Mouse (Mus musculus): ENCODE data around the gene Rtn3. TPM values are rescaled to one million over a fixed set of nuclear protein-coding genes. Genes with fewer than 3 reads are reported as not detected.
"Not testable (repeated sequence)": the region's sequence is repeated elsewhere in the genome, so short reads cannot be mapped to it uniquely, and the experiment has no call there.

Gene Rtn3
- 10 to 100 TPM; 37.1 to 40.6 TPM for total RNA-seq (2021)
- long read RNA-seq, experiment 1, transcript Rtn3-203 (7 exons, 2,762 nt) = major isoform, 23 of 30 reads
- long read RNA-seq, experiment 1, partial matches to known transcripts = 1 of 30 reads
- long read RNA-seq, experiment 1, other reads (novel, unspliced or antisense) = 4 of 30 reads
- long read RNA-seq, experiment 2, full-length matches to known transcripts = 33 of 37 reads
- long read RNA-seq, experiment 2, partial matches to known transcripts = 1 of 37 reads
- long read RNA-seq, experiment 2, other reads (novel, unspliced or antisense) = 3 of 37 reads

DNA sequence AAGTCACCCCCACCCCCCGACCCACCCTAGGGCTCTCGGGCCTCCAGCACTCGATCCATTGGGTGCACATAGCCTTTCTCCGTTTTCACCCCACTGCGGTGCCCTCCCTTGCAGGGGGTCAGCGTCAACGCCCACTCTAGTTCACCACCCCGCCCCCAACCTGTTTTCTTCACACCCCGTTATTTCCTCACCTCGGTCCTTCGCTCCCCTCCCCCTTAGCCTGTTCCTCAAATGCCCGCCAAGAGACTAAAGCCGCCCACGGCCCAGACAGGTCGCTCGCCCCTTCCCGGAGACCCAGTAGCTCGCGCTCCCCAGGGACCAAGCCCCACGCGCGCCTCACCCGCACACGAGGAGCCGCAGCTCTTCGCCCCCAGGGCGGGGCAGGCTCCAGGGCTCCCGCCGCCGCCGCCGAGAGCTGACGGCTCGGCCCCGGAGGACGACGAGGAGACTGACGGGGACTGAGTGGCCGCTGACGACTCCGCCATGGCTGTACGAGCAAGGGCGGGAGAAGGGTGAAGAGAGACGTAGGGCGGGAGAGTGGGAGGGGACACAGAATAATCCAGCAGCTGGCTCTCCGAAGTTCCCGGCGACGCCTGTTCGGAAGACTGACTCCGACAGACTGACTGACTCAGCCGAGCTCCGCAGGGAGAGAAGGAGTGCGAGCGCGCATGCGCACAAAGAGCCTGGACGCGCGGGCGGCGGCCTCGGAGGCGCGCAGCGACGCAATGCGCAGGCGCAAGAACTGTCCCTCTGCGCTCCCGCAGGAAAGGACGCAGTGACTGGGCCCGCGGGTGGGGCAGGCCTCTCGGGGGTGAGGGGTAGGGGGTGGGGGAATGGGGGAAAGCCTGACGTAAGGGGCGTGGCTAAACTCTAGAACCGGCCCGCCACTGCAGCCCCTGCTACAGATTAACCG is at the start of gene Rtn3:
Gene Rtn3 (minus strand): TSS at position 683 of the 913 bp plus-strand sequence.
- intact Hi-C loops (cut with DNase I; ENCODE audit: low total_unique reads) = no loop called here
- DNase-seq = peak; percentile 99

DNA sequence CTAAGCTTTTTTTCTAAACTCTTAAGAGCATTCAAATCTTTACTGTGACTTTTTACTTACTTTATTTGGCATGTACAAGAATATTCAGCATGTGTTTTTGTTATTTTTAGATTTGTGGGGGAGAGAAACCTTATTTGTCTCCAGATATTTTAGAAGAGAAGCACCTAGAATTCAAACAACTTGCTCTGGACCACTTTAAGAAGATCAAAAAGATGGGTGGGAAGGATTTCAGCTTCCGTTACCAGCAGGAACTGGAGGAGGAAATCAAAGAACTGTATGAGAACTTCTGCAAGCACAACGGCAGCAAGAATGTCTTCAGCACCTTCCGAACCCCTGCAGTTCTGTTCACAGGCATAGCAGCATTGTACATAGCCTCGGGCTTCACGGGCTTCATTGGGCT is 48.8 kb upstream of the Rtn3 start:
- intact Hi-C loops (cut with DNase I; ENCODE audit: low total_unique reads) = loop anchor here (5.0 kb wide), 1 partner anchor 60 kb away; no protein-coding TSS in a partner anchor
- DNase-seq = no peak

DNA sequence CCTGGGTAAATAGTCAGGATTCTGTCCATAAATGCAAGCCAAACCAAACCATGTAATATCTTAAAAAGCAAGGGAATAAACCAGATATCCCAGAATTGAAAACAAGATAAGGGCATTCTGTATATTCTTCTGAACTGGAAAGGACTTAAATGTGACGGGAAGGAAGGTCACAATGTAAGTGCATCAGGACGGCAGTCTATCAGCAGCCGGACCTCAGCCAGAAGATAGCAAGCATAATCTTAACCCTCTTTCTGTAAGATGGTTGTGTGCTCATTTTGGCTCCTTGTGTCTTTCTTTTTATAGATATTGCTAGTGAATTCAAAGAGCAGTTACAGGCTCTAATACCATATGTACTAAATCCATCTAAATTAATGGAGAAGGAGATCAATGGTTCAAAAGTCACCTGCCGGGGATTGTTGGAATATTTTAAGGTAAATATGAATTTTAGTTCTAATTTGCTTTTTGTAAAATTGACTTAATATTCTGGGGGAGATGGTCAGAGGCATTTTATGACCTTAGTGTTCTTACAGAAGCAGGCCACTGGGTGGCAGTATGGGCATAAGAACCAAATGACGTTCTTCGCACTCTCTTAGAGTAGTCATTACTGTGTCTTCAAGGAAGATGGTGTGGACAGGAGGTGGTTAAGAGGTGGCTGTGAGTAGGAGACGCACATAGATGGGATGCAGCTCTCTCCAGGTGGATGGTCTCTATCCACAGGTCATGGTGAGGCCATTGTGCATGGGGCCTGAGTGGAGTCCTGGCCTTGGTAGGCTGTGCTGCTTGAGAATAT is 45.8 kb upstream of the Rtn3 start:
- intact Hi-C loops (cut with DNase I; ENCODE audit: low total_unique reads) = loop anchor here (5.0 kb wide), 1 partner anchor 88 kb away; no protein-coding TSS in a partner anchor
- peak; percentile 45 for DNase-seq

DNA sequence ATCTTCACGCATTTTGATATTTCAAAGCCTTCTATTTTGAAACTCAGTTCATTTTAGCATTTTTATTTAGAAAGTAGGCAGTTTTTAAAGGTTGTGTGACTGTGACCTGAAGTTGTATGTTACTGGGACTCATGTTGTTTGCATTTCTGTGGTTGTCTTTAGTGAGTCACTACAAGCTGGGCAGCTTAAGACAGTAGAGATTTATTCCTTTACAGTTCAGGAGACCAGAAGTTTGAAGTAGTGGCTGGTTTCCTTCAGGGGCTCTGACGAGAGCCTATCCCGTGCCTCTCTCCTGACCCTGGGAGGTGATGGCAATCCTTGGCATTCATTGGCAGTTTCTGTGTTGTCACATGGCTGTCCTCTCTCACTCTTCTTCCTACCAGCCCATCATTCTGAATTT is 41.8 kb upstream of the Rtn3 start:
- intact Hi-C loops (cut with DNase I; ENCODE audit: low total_unique reads) = loop anchor here (5.0 kb wide), 1 partner anchor 92 kb away; no protein-coding TSS in a partner anchor
- DNase-seq = no peak

DNA sequence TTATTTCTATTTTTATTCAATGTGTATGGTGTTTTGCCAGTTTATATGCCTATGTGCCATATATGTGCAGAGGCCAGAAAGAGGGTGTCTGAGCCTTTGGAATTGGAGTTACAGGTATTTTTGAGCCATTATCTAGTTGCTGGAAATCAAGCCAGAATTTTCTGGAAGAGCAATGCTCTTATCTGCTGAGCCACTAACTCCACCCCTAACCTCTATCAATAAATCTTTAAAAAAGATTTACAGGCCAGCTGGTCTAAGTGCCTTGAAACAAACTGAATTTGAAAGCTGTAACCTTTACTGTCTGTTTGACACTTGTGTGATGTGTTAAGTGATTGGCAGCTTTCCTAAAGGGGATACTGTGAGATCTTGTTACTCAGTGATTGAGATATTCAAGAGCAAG is 40.7 kb upstream of the Rtn3 start:
- no peak for DNase-seq
- intact Hi-C loops (cut with DNase I; ENCODE audit: low total_unique reads) = no loop called here

DNA sequence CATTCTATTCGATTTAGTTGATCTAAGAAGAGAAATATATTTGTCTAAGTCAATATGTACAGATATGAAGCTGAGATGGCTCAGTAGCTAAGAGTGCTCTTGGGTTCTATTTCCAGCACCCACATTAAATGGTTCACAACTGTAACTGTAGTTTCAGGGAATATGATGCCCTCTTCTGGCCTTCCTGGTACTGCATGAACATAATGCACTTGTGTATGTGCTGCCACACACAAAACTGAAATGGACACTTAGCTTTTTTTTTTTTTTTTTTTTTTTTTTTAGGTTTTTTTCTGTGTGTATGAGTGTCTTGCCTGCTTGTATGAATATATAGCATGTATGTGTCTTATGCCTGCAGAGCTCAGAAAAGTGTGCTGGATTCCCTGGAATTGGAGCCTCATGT is 40.2 kb upstream of the Rtn3 start:
- no peak for DNase-seq

DNA sequence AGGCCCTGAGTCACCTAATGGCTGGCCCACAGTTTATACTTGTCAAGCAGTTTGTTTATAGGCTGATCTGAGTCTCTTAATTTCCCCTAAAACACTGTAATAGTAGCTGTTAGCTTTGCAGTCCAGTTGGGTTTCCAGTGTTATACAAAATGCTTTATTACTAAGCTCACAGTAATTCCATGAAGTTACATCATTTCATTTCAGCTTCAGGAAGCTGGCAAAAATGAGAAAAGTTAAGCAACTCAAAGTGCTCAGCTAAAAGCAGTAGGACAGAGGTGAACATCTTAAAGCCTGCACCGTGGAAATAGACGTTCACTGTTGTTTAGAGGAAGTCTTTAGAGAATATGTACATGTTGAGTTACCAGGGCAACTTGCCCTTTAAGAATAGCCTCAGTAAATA is 39.8 kb upstream of the Rtn3 start:
- intact Hi-C loops (cut with DNase I; ENCODE audit: low total_unique reads) = no loop called here
- DNase-seq = no peak

More for the DNA sequence above, 40.2 kb upstream of the Rtn3 start:
- intact Hi-C loops (cut with DNase I; ENCODE audit: low total_unique reads) = no loop called here

DNA sequence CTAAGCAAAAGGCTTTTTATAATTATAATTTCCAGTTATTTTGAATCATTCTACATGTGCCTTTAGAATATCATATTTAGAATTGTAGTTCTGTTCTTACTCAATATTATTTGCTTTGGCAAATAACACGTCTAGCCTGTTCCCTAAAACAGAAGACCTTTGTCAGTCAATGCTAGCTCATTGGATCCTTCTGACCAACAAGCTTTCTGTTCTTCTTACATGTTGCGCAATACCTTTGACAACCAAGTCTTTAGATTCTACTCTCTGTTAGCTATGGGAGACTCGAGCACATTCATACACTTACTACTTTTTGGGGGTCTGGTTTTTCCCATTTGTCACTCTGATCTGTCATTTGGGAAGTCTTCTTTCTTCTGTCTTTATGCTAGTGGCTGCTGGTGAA is 38.5 kb upstream of the Rtn3 start:
- intact Hi-C loops (cut with DNase I; ENCODE audit: low total_unique reads) = no loop called here
- DNase-seq = no peak

DNA sequence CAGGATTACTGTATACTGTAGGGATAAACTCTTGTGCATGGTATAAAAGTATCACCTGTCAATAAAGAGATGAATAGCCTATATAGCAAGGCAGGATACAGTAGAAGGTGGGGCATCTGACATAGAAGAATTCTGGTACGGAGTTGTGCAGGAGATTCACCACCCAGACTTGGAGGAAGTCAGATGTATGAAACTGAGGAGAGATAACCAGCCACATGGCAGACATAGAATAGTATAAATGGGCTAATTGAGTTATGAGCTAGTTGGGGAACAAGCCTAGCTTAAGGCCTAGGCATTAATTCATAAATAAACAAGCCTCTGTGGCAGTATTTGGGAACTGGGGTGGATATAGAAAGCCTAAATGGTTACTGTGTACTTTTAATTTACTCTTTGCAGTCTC is 33.4 kb upstream of the Rtn3 start:
- intact Hi-C loops (cut with DNase I; ENCODE audit: low total_unique reads) = no loop called here

DNA sequence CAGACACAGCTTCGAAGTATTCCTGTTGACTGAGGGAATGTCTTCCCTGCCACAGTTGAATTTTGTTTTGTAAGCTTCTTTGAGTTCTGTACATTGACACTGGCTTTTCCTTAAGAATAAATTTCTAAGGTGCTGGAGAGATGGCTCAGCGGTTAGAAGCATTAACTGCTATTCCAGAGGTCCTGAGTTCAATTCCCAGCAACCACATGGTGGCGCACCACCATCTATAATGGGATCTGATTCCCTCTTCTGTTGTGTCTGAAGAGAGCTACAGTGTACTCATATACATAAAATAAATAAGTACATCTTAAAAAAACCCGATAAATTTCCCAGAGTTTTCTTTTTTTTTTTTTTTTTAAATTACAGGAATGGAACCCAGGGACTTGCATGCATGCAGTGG is 24.9 kb upstream of the Rtn3 start:
- intact Hi-C loops (cut with DNase I; ENCODE audit: low total_unique reads) = no loop called here

More for the DNA sequence above, 33.4 kb upstream of the Rtn3 start:
- no peak for DNase-seq

DNA sequence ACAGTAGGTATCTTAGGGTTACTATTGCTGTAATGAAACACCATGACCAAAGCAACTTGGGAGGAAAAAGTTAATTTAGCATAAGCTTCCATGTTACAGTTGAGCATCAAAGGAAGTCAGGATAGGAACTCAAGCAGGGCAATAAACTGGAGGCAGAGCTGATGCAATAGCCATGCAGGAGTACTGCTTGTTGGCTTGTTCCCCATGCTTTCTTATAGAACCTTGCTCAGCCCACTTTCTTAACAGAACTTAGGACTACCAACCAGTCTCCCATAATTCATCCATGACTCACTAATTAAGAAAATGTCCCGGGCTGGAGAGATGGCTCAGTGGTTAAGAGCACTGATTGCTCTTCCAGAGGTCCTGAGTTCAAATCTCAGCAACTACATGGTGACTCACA is 23.2 kb upstream of the Rtn3 start:
- intact Hi-C loops (cut with DNase I; ENCODE audit: low total_unique reads) = no loop called here

More for the DNA sequence above, 24.9 kb upstream of the Rtn3 start:
- no peak for DNase-seq

DNA sequence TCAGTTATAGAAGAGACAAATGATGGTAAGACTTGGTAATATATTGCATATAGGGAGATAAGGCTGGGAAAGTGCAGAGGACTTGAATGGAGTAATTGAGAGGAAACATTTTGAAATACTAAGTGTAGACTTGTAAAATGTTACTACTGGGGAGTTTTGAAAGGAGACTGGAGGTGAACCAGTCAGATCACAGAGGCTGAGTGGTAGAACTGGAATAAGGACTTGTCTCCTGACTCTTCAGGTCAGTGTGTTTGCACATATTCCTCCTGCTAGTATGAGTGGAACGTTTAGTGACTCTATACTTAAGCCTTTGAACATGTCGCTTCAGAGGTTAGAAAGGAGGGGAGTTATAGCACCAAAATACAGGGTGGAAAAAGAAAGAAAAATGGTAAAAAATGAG is 19.4 kb upstream of the Rtn3 start:
- intact Hi-C loops (cut with DNase I; ENCODE audit: low total_unique reads) = no loop called here

More for the DNA sequence above, 23.2 kb upstream of the Rtn3 start:
- no peak for DNase-seq

DNA sequence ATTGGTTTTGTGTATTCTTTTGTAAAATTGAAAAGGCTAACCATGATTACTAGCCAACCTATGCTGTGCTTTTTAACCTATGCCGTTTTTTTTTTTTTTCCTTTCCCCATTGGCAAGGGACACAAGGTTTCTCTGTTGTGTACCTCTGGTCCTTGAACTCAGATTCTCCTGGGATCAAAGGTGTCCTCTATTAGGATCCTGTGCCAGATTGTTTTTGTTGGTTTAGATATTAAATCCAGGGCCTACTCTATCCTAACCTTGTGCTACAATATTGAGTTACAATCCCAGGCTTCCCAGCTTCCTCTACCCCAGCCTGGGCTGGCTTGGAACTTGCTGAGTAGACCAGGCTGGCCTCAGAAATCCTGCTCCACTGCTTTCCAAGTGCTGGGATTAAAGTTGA is 17.6 kb upstream of the Rtn3 start:
- no peak for DNase-seq
- intact Hi-C loops (cut with DNase I; ENCODE audit: low total_unique reads) = no loop called here

More for the DNA sequence above, 19.4 kb upstream of the Rtn3 start:
- no peak for DNase-seq

DNA sequence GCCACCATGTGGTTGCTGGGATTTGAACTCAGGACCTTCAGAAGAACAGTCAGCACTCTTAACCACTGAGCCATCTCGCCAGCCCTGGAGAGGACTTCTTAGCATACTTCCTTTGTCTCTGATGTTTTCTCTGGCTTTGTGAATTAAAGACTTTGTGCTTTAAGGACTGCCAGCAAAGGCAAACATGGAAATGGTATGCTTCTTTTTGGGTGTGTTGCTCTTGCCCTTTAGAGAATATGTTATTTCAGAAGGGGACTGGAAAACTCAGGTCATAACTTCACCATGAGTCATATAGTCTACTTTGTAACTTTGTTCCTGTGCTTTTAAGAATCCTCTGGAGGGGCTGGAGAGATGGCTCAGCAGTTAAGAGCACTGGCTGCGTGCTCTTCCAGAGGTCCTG is 15.7 kb upstream of the Rtn3 start:
- intact Hi-C loops (cut with DNase I; ENCODE audit: low total_unique reads) = no loop called here
- DNase-seq = no peak

DNA sequence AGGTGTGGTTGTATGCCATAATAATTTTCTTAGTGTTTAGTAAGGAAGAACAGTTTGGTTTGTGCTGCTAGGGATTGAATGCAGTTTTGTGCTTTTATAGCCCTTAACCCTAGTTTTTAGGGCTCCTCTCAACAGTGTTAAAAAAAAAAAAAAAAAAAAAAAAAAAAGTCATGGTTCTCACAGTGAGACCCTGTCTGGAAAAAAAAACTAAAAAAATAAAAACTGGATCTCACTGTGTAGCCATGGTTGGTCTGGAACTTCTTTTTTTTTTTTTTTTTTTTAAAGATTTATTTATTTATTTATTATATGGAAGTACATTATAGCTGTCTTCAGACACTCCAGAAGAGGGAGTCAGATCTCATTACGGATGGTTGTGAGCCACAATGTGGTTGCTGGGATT is 13.0 kb upstream of the Rtn3 start:
- intact Hi-C loops (cut with DNase I; ENCODE audit: low total_unique reads); DNase-seq: not testable (repeated sequence)

DNA sequence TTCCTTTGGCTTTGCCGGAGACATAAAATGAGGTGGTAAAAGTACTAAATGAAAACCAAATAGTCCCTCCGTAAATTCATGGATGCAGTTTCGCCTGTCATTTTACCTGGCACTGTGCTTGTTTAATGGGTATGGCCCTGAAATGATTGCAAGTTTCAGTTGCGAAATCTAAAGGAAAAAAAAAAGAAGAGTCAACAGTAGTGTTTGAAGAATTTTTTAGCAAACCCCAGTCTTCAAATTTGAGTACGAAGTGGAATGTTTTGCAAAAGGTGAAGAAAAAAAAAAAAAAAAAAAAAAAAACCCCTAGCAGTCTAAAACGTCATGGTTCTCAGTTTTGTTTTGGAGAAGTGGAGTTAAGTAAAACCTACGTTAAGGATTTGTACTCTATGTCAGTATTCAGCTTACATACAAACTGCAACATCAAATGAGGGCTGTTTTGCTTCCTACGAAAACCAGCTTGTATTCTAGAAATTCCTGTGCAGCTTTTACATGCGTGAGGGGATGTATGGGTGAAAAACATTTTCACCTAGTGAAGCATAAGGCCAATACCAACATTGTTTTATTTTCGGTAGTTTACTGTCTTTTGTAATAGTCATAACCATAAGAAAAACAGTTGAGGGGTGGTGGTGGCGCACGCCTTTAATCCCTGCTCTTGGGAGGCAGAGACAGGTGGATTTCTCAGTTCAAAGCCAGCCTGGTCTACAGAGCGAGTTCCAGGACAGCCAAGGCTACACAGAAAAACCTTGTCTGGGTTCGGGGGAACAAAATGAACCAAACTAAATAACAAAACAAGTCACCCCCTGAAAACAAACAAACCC is 12.3 kb upstream of the Rtn3 start:
- intact Hi-C loops (cut with DNase I; ENCODE audit: low total_unique reads) = no loop called here
- no peak for DNase-seq

DNA sequence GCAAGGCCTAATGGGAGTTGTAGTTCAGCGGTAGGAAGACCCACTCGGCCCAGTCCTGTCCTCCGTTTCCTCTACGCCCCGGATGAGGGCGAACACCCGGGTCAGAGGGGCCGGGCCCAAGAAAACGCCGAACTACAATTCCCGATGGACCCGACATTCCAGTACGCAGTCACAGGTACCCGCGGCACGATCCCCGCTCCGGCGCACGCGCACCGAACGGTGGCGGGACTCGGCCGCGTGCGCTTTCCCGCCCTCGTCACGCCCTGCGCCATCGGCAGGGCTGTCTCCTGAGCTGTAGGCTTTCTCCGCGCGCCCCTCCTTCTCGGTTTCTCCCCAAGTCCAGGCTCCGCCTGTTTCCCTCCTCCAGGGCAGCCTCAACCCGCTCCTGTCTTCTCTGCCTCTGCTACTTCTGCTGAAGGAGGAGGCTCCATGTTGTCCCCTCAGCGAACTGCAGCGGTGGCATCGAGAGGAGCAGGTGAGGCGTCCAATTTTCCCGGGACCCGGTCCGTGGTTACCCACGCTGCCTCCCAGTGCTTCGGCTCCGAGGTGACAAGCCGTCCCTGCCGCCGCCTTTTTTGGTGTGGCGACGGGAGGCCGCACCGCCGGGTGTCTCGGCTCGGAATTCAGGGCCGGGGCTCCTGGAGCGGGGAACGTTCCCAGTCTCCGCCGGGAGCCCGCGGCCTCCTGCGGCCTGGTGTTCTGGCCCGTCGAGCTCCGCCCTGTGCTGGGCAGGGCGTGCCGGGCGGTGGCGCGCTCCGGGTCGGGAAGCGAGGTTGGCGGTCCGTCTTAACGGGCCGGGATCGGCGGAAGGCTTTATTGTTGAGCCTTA is 11.3 kb upstream of the Rtn3 start:
- peak; percentile 94 for DNase-seq
- intact Hi-C loops (cut with DNase I; ENCODE audit: low total_unique reads) = no loop called here

Measured in gastrocnemius, postnatal 14 days (tissue).